Mouse (Mus musculus): ENCODE measurements at regions not wholly inside any gene's neighbourhood (a gene's known extent, or its start where the extent isn't known, plus 50 kb on each side); places are given as distances from the start of the nearest gene placed in this dataset.

DNA sequence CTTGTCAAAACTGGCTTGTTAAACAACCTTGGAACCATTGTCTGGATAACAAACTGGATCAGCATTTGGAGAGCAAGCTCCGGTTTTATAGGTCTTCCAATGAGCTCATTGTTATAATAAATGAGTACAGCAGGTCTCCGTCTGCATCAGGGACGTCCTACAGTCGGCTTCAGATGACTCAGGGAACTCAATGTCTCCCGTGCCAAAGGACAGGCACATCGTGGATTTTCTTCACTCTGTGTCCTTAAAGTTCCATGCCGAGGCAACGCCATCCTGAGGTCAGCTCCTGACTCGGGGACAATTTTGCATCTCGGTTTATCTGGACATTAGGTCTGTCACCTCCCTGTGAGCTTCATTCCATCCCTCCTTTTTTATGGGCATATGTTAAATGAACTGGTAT lies 85.2 kb downstream of the Lyplal1 start:
- Histone ChIP-seq H3K36me3 (ENCODE audit: control insufficient read depth, insufficient read depth, low read length) (no peaks in the 10 kb centered on the region), H3K27ac (ENCODE audit: low read depth, low read length) (no peak overlapping the region), H3K4me1 (ENCODE audit: control insufficient read depth, insufficient read depth, low read length) (no peaks in the 10 kb centered on the region), H3K9ac (ENCODE audit: low read length) (no peak overlapping the region), H3K4me2 (no peak overlapping the region), H3K4me3 (ENCODE audit: low read depth, low read length) (no peak overlapping the region), H3K27me3 (ENCODE audit: control insufficient read depth, insufficient read depth, low read length) (no peaks in the 10 kb centered on the region), H3K9me3 (ENCODE audit: control insufficient read depth, low read length) (no peaks in the 10 kb centered on the region)
- no peak for ATAC-seq (ENCODE audit: low FRiP score)
- DNase-seq (ENCODE audit: low spot score, missing footprints): no peak
- WGBS: 82% methylated on average over 10 of the region's 10 CpGs

DNA sequence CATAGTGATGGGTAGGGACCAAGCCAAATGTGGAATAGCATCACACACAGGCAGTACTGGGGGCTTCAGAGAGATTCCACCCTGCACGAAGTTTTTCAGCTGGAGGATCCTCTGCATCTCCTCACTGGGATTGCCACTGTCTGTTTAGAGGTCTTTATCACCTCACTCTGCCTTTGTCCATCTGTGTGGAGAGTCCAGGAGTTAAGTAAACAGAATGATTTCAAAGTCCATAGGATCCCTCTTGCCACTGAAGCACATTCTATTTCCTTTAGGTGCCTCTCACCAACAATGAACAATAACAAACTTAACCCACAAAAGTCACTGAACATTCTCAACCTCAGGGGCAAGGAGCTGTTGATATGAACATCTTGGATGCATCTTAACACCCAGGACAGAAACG lies 82.7 kb downstream of the Lyplal1 start:
- no peak overlapping the region for H3K4me3 ChIP-seq (ENCODE audit: low read depth, low read length)
- DNase-seq (ENCODE audit: low spot score, missing footprints) (no peak), ATAC-seq (ENCODE audit: low FRiP score) (no peak)
- no peak overlapping the region for H3K27ac ChIP-seq (ENCODE audit: low read depth, low read length)
- 63% methylated on average over 2 of the region's 2 CpGs for WGBS
- no peaks in the 10 kb centered on the region for H3K36me3 ChIP-seq (ENCODE audit: control insufficient read depth, insufficient read depth, low read length)
- no peaks in the 10 kb centered on the region for H3K4me1 ChIP-seq (ENCODE audit: control insufficient read depth, insufficient read depth, low read length)
- H3K9ac ChIP-seq (ENCODE audit: low read length): no peak overlapping the region
- H3K9me3 ChIP-seq (ENCODE audit: control insufficient read depth, low read length): no peaks in the 10 kb centered on the region
- H3K4me2 ChIP-seq: no peak overlapping the region
- no peaks in the 10 kb centered on the region for H3K27me3 ChIP-seq (ENCODE audit: control insufficient read depth, insufficient read depth, low read length)

Data from midbrain, embryonic 11.5 days (tissue).